9 mouse cellular contexts compared by ENCODE assay signal in genomic region chr5:144542711-144543308, GRCm38 (mm10). TPM values are rescaled to one million over a fixed set of nuclear protein-coding genes. Genes with fewer than 3 reads are reported as not detected.
DNase-seq lines count a peak whose midpoint lies in the region; ATAC-seq and TF ChIP-seq lines count a peak whose summit lies in the region.
"Had no signal": no experiment of that assay in that cellular context is flagged by ENCODE, and none has a peak within 500 bp of the region (broad histone marks: within the 10 kb centered on the region; RNA-seq: fewer than 3 reads in every experiment).

No protein-coding gene starts in this region.

- no peaks in the 10 kb centered on the region for H3K9me3 ChIP-seq in neural tube, embryonic 14.5 days (ENCODE audit: control insufficient read depth, low read length)

- peak overlapping the region; percentile 7; the same call in 1 of the 2 replicates for H3K4me2 ChIP-seq in neural tube, embryonic 14.5 days (ENCODE audit: low read depth, low read length)

- TF ChIP-seq POLR2A in thymus, adult 2 months (IDR thresholded peaks at IDR 0.05; ENCODE audit: control insufficient read depth, extremely low read depth, insufficient read depth, low read length, poor library complexity): no peak

- intact Hi-C loops in heart, postnatal 36 days (cut with DNase I): no loop called here

- H3K4me1 ChIP-seq in neural tube, embryonic 14.5 days (ENCODE audit: control insufficient read depth, insufficient read depth, low read length): peaks cover 16% of the 10 kb centered on the region
- no peaks in the 10 kb centered on the region for H3K4me1 ChIP-seq in thymus, adult 2 months (replicated peaks; ENCODE audit: control insufficient read depth, insufficient read depth, low read length)

- H3K27me3 ChIP-seq in neural tube, embryonic 14.5 days (ENCODE audit: control insufficient read depth, insufficient read depth, low read length): 0 out of 2 replicates have a peak, but pooled peaks cover 7% of the 10 kb centered on the region
- peaks cover 3% of the 10 kb centered on the region; the same call in 1 of the 2 replicates for H3K27me3 ChIP-seq in thymus, adult 2 months (ENCODE audit: control insufficient read depth, insufficient read depth, low read length)

- TF ChIP-seq CTCF in thymus, adult 2 months (IDR thresholded peaks at IDR 0.05; ENCODE audit: borderline replicate concordance, control insufficient read depth, extremely low read depth, insufficient read depth, low read length, poor library complexity): no peak

- peak; percentile 62 for ATAC-seq in neural tube, embryonic 14.5 days (ENCODE audit: low read depth)

- H3K27ac ChIP-seq in neural tube, embryonic 14.5 days (ENCODE audit: low read depth, low read length): peak overlapping the region; percentile 66
- H3K27ac ChIP-seq in thymus, adult 2 months (ENCODE audit: control insufficient read depth, insufficient read depth, low read length): no peak overlapping the region

- H3K9ac ChIP-seq in neural tube, embryonic 14.5 days (replicated peaks; ENCODE audit: low read depth, low read length): no peak overlapping the region

- no peak overlapping the region for H3K4me3 ChIP-seq in neural tube, embryonic 14.5 days (ENCODE audit: low read depth, low read length)
- H3K4me3 ChIP-seq in thymus, adult 2 months (ENCODE audit: control insufficient read depth, insufficient read depth, low read length): no peak overlapping the region

- DNase-seq in heart, postnatal 4 days: peak; percentile 13
- no peak for DNase-seq in heart, postnatal 36 days
- DNase-seq in brain, adult 2 months (ENCODE audit: low read depth, low spot score): peak; percentile 91
- DNase-seq in layer of hippocampus, adult 9-11 months: peak; percentile 43
- DNase-seq in cerebellum, adult 11-12 months: no peak
- DNase-seq in ovary, postnatal 36 days (ENCODE audit: low spot score): no peak
- DNase-seq in thymus, adult 2 months: no peak

- no peaks in the 10 kb centered on the region for H3K36me3 ChIP-seq in neural tube, embryonic 14.5 days (ENCODE audit: control insufficient read depth, insufficient read depth, low read length)
- H3K36me3 ChIP-seq in thymus, adult 2 months (ENCODE audit: control insufficient read depth, insufficient read depth, low read length): no peaks in the 10 kb centered on the region

- 5% methylated on average over 12 of the region's 12 CpGs for WGBS in neural tube, embryonic 14.5 days
- 19% methylated on average over 12 of the region's 12 CpGs for WGBS in thymus, adult 2 months

RNA-seq across cellular contexts. Expression of gene Nptx2, which starts 2.9 kb away (rescaled TPM):
- total RNA-seq in heart, postnatal 4 days (2021): under 1 TPM in 1 of 2 experiments, not detected in 1; 0.23 TPM
- total RNA-seq in heart, postnatal 36 days (2021): under 1 TPM; 0.11 to 0.14 TPM
- 16.7 and 18.1 TPM in 2 replicates for polyA plus RNA-seq in neural tube, embryonic 14.5 days (2014; fragmentation: Nextera tagmentation; extraction: Ambion mirVana)
- polyA plus RNA-seq in thymus, adult 2 months (2012; rRNA removed): 5.0 and 5.3 TPM in 2 replicates
- total RNA-seq: neutrophil, adult 5-6 weeks had no signal

Comparison
In these comparisons a context has a peak if more than half of its experiments do, and no peak if none do; other contexts are left out.
1. DNase-seq: peak in heart, postnatal 4 days (single experiment), brain, adult 2 months (single experiment) and layer of hippocampus, adult 9-11 months (single experiment); none in heart, postnatal 36 days (0 of 2), cerebellum, adult 11-12 months (single experiment), ovary, postnatal 36 days (single experiment) and thymus, adult 2 months (single experiment).